Mouse (Mus musculus): ENCODE measurements at regions not wholly inside any gene's neighbourhood (a gene's known extent, or its start where the extent isn't known, plus 50 kb on each side); places are given as distances from the start of the nearest gene placed in this dataset.

DNA sequence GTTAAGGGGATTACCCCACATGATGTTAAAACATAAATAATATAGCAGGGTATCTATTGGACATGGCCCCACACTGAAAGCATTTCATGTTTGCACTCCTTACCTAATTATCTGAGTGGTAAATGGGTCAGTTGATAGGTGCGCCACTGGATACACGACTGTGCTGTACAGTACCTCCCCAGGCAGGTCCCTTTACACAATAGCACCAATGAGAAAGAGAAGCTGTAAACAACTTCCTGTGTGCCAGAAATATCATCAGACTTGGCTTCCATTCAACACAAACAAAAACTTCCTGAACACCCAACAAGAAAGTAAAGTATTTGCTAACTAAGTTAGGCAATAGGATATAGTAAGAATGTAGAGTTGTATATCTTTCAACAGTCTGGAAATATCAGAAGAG is 76.3 kb upstream of the Tigd2 start:
- no peak for TF ChIP-seq POLR2A (IDR thresholded peaks at IDR 0.05; ENCODE audit: borderline replicate concordance, extremely low read depth, insufficient read depth, insufficient read length, poor library complexity, severe bottlenecking)
- TF ChIP-seq CTCF (IDR thresholded peaks at IDR 0.05; ENCODE audit: borderline replicate concordance, extremely low read depth, insufficient read depth, insufficient read length) = no peak
